Mouse (Mus musculus): ENCODE data around the gene Trim25.
A peak's percentile ranks its signal among the peaks of the same experiment; 100 is the strongest.

- TF ChIP-seq POLR2A (IDR thresholded peaks at IDR 0.05; ENCODE audit: control insufficient read depth in 1 of 2, insufficient read depth in 1 of 2, low read depth in 1 of 2, low read length in 2 of 2, poor library complexity in 1 of 2) (no peak), ZC3H11A (IDR thresholded peaks at IDR 0.05; ENCODE audit: low read depth, low read length) (no peak), EP300 (IDR thresholded peaks at IDR 0.05; ENCODE audit: low read depth in 1 of 2, low read length in 2 of 2) (no peak), MAFK (IDR thresholded peaks at IDR 0.05; ENCODE audit: borderline replicate concordance, low read depth, low read length) (no peak), SIN3A (IDR thresholded peaks at IDR 0.05; ENCODE audit: low read length) (no peak), CTCF (IDR thresholded peaks at IDR 0.05 in 2 of 3, conservative IDR thresholded peaks at IDR 0.05 in 1 of 3; ENCODE audit: control insufficient read depth in 1 of 3, insufficient read depth in 1 of 3, low read depth in 2 of 3, low read length in 3 of 3, poor library complexity in 1 of 3, severe bottlenecking in 1 of 3) (peak; percentile 53 to 59 (median 57)), POLR2AphosphoS5 (IDR thresholded peaks at IDR 0.05; ENCODE audit: borderline replicate concordance, low read depth, low read length) (no peak), SMC3 (IDR thresholded peaks at IDR 0.05; ENCODE audit: low read depth, low read length) (no peak)
These were observed 12.6 kb upstream of the Trim25 start for GRCm38 (mm10) chr11:88986616-88987015.
